Mouse (Mus musculus) thymus, adult 2 months (tissue): ENCODE data around the gene Mfsd10. TPM values are rescaled to one million over a fixed set of nuclear protein-coding genes. Genes with fewer than 3 reads are reported as not detected.
"Not testable (repeated sequence)": the region's sequence is repeated elsewhere in the genome, so short reads cannot be mapped to it uniquely, and the experiment has no call there.

Source experiments
- DNase-seq: peaks from one replicate; pipeline ENCODE4 v3.0.0; 2021
- H3K27ac ChIP-seq: fragments of 200-500 bp; 2 replicates; pipeline ENCODE4 v1.5.1; 2012; ENCODE audit warnings: low read length, control low read depth; ENCODE audit not compliant: control insufficient read depth, insufficient read depth
- H3K27me3 ChIP-seq: fragments of 200-500 bp; 2 replicates; pipeline ENCODE4 v1.6.1; 2012; ENCODE audit warnings: mild to moderate bottlenecking, low read length, moderate library complexity, mixed read lengths; ENCODE audit not compliant: control insufficient read depth, insufficient read depth
- H3K36me3 ChIP-seq: fragments of 200-500 bp; 2 replicates; pipeline ENCODE4 v1.6.1; 2012; ENCODE audit warnings: mild to moderate bottlenecking, low read length, moderate library complexity; ENCODE audit not compliant: control insufficient read depth, insufficient read depth
- H3K4me1 ChIP-seq: fragments of 200-500 bp; replicated peaks from 2 replicates; pipeline ENCODE4 v1.6.1; 2012; ENCODE audit warnings: low read length; ENCODE audit not compliant: control insufficient read depth, insufficient read depth
- H3K4me3 ChIP-seq: fragments of 200-500 bp; 2 replicates; pipeline ENCODE4 v1.5.1; 2012; ENCODE audit warnings: mild to moderate bottlenecking, low read length, control low read depth, moderate library complexity; ENCODE audit not compliant: control insufficient read depth, insufficient read depth
- CTCF ChIP-seq: fragments of 200-500 bp; IDR thresholded peaks from 2 replicates; pipeline ENCODE4 v1.5.1; 2012; ENCODE audit warnings: mild to moderate bottlenecking, control low read depth, low read length, moderate library complexity, borderline replicate concordance; ENCODE audit not compliant: control insufficient read depth, poor library complexity, insufficient read depth; ENCODE audit errors: extremely low read depth
- POLR2A ChIP-seq: fragments of 200-500 bp; IDR thresholded peaks from 2 replicates; pipeline ENCODE4 v1.6.1; 2012; ENCODE audit warnings: mild to moderate bottlenecking, low read length, control low read depth, moderate library complexity; ENCODE audit not compliant: control insufficient read depth, poor library complexity, insufficient read depth; ENCODE audit errors: extremely low read depth
- WGBS: fragments of 180-500 bp; shearing (Covaris S2); methylation state at CpG from one replicate; pipeline ENCODE4 v1.1.7; 2018; 5-methylcytosine and 5-hydroxymethylcytosine counted together
- polyA plus RNA-seq: library from polyadenylated mRNA; depleted of rRNA; stranded (reverse); fragments of >200 nt; gene quantifications from 2 replicates; pipeline ENCODE4 v1.2.3, GENCODE M21; 2012

Mfsd10 gene
- polyA plus RNA-seq, 1 experiment = 217 TPM

- Histone ChIP-seq H3K27ac (no peak overlapping the region), H3K27me3 (no peaks in the 10 kb centered on the region), H3K4me1 (no peaks in the 10 kb centered on the region), H3K4me3 (no peak overlapping the region), H3K36me3 (peaks cover 49% of the 10 kb centered on the region)
- WGBS = 97% methylated on average over 3 of the region's 3 CpGs
- no peak for DNase-seq
- TF ChIP-seq POLR2A (no peak), CTCF (no peak)
Measured at GRCm38 (mm10) chr5:34608226-34608625, 28.8 kb downstream of the Mfsd10 start.

DNA sequence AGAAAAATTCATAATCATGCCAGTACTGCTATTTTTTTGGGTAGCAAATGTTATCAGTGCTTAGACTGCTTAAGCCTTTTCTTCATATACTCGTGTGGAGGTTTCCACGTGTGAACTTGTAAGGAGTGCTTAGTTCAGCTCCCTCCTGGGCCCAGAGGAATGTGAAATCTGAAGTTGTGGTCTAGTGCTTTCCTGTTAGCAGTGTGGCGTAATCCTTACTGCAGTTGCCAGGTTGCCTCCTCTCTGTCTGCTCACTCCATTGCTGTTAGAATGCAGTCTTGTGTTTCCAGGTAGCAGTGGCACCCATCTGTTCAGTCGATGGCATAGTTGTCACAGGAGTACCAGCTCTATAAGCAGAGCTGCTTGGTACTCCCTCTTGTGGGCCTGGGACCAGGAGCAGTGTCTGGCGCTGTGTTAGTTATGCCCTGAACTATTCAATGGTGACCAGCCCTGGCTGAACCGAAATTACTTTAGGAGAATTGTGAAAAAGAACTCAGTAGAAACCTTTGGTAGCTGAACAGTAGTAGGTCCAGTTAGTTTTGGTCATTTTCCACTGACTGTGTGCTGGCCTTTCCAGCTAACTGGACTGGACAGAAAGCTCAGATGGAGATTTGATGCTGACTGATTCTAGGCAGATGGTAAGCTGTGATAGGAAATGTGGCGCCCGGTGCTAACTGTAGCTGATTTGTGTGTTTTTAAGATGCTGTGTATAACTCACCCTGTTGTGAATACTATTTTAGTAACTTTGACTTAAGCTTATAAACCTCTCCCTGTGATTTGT lies 29.7 kb downstream of the Mfsd10 start:
- no peak for TF ChIP-seq CTCF
- no peak for TF ChIP-seq POLR2A
- peaks cover 53% of the 10 kb centered on the region for H3K36me3 ChIP-seq
- no peak overlapping the region for H3K27ac ChIP-seq
- no peaks in the 10 kb centered on the region for H3K4me1 ChIP-seq
- H3K27me3 ChIP-seq = no peaks in the 10 kb centered on the region
- no peak overlapping the region for H3K4me3 ChIP-seq
- no peak for DNase-seq
- WGBS = 81% methylated on average over 8 of the region's 8 CpGs

DNA sequence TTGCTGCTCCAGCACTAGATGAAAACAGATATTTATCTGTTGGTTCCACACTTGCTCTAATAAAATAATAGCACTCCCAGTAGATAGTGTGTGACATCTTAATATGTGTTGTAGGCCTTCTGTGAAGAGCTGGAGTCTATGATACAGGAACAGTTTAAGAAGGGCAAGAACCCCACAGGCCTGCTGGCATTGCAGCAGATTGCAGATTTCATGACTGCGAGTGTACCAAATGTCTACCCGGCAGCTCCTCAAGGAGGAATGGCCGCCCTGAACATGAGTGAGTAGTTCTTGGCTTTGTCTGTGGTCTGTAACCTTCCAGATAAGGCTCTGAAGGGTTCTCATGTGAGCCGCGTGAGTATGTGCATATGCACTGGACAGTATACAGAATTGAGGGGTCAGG lies 32.4 kb downstream of the Mfsd10 start:
- DNase-seq = no peak
- Histone ChIP-seq H3K4me1 (no peaks in the 10 kb centered on the region), H3K4me3 (no peak overlapping the region), H3K36me3 (peaks cover 38% of the 10 kb centered on the region), H3K27ac (no peak overlapping the region), H3K27me3 (no peaks in the 10 kb centered on the region)
- 97% methylated on average over 5 of the region's 5 CpGs for WGBS
- TF ChIP-seq POLR2A (no peak), CTCF (no peak)

GRCm38 (mm10) chr5:34593202-34593727 lies 43.7 kb downstream of the Mfsd10 start:
- WGBS = 98% methylated on average over 9 of the region's 9 CpGs
- peaks cover 5% of the 10 kb centered on the region for H3K36me3 ChIP-seq
- TF ChIP-seq CTCF (no peak), POLR2A (no peak)
- no peak for DNase-seq
- H3K27me3 ChIP-seq = no peaks in the 10 kb centered on the region
- no peak overlapping the region for H3K27ac ChIP-seq
- H3K4me1 ChIP-seq = no peaks in the 10 kb centered on the region
- no peak overlapping the region for H3K4me3 ChIP-seq

- no peaks in the 10 kb centered on the region for H3K27me3 ChIP-seq
- WGBS = 97% methylated on average over 6 of the region's 6 CpGs
- TF ChIP-seq POLR2A (no peak), CTCF (no peak)
- H3K4me1 ChIP-seq = no peaks in the 10 kb centered on the region
- no peak for DNase-seq
- no peak overlapping the region for H3K4me3 ChIP-seq
- no peaks in the 10 kb centered on the region for H3K36me3 ChIP-seq
- no peak overlapping the region for H3K27ac ChIP-seq
Measured at GRCm38 (mm10) chr5:34592666-34593065, 44.3 kb downstream of the Mfsd10 start.

- not testable (repeated sequence) for H3K27me3 ChIP-seq, H3K36me3 ChIP-seq, H3K4me1 ChIP-seq, DNase-seq, H3K4me3 ChIP-seq, H3K27ac ChIP-seq
- 94% methylated on average over 5 of the region's 5 CpGs for WGBS
Measured at GRCm38 (mm10) chr5:34592224-34592623, 44.8 kb downstream of the Mfsd10 start.

DNA sequence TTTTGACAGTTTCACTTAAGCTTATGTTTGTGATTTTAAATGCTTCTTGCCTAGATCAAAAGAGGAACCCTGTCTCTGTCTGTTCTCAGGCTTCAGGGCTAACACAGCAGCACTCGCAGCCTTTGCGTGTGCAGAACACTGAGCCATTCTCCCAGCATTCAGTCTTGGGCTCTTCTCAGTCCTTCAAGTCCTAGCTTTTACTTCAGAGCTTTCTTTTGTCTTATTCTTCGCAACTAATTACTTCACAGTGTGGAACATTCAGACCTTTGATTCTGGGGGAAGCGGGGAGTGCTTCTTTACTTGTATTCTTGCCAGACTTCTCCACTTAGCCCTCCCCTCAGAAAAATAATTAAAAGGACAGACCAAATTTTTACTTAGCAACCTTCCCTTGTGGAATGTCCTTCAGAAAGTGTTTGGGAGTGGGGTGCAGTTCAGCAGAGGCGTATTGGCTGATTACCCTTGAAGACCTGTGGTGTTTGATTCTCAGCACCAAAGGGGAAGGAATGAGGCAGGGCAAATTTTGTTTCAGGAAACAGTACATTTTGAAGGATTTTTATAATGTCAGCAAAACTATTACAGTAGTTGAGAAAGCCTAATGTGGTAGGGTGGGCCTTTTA lies 45.5 kb downstream of the Mfsd10 start:
- no peak for DNase-seq
- 87% methylated on average over 5 of the region's 5 CpGs for WGBS
- TF ChIP-seq POLR2A (no peak), CTCF (no peak)
- H3K27me3 ChIP-seq = no peaks in the 10 kb centered on the region
- H3K27ac ChIP-seq = no peak overlapping the region
- H3K4me3 ChIP-seq = no peak overlapping the region
- no peaks in the 10 kb centered on the region for H3K36me3 ChIP-seq
- H3K4me1 ChIP-seq = no peaks in the 10 kb centered on the region
